Mouse (Mus musculus) megakaryocyte, embryonic 14.5 days (primary cell): Measurements from ENCODE around the gene Rnf150.

ENCODE experiments used
- FLI1 ChIP-seq: IDR thresholded peaks from 2 replicates; pipeline ENCODE4 v1.6.1; 2012; ENCODE audit warnings: low read length, inconsistent platforms, mixed read lengths
- GATA1 ChIP-seq: IDR thresholded peaks from 3 replicates; pipeline ENCODE4 v1.6.1; 2012; ENCODE audit warnings: mixed read lengths, low read length, inconsistent platforms, borderline replicate concordance

- TF ChIP-seq GATA1 = no peak
- TF ChIP-seq FLI1 = no peak
Observed at GRCm38 (mm10) chr8:82907271-82907670, 44.1 kb downstream of the Rnf150 start.
